Mouse (Mus musculus) intestine, postnatal 0 days (tissue): ENCODE measurements around the gene Pno1. TPM values are rescaled to one million over a fixed set of nuclear protein-coding genes. Genes with fewer than 3 reads are reported as not detected.
A peak's percentile ranks its signal among the peaks of the same experiment; 100 is the strongest.

Experiments used
- ATAC-seq: fragments of 200-750 bp; cut with Nextera tagmentation; 2 replicates; pipeline ENCODE4 v1.8.0; 2017; ENCODE audit warnings: mild to moderate bottlenecking, moderate TSS enrichment, moderate library complexity
- H3K27ac ChIP-seq: fragments of 300-500 bp; sonication (generic); 2 replicates; pipeline ENCODE4 v1.5.1; 2014; ENCODE audit warnings: mild to moderate bottlenecking, low read depth, low read length, moderate library complexity
- H3K27me3 ChIP-seq: fragments of 300-500 bp; sonication (generic); replicated peaks from 2 replicates; pipeline ENCODE4 v1.6.1; 2014; ENCODE audit warnings: low read length, mixed read lengths; ENCODE audit not compliant: control insufficient read depth, insufficient read depth
- H3K36me3 ChIP-seq: fragments of 300-500 bp; sonication (generic); 2 replicates; pipeline ENCODE4 v1.6.1; 2014; ENCODE audit warnings: mild to moderate bottlenecking, moderate library complexity; ENCODE audit not compliant: control insufficient read depth, insufficient read depth
- H3K4me1 ChIP-seq: fragments of 300-500 bp; sonication (generic); replicated peaks from 2 replicates; pipeline ENCODE4 v1.6.1; 2014; ENCODE audit warnings: antibody characterized with exemption, low read length, mixed read lengths; ENCODE audit not compliant: control insufficient read depth, insufficient read depth
- H3K4me2 ChIP-seq: fragments of 300-500 bp; sonication (generic); replicated peaks from 2 replicates; pipeline ENCODE4 v1.6.1; 2014; ENCODE audit warnings: low read depth, mild to moderate bottlenecking, moderate library complexity
- H3K4me3 ChIP-seq: fragments of 300-500 bp; sonication (generic); 2 replicates; pipeline ENCODE4 v1.5.1; 2014; ENCODE audit warnings: low read depth, low read length
- H3K9ac ChIP-seq: fragments of 300-500 bp; sonication (generic); 2 replicates; pipeline ENCODE4 v1.6.1; 2014; ENCODE audit warnings: mild to moderate bottlenecking, low read depth, low read length
- H3K9me3 ChIP-seq: fragments of 300-500 bp; sonication (generic); 2 replicates; pipeline ENCODE4 v1.6.1; 2016; ENCODE audit warnings: mixed run types; ENCODE audit not compliant: control insufficient read depth
- CTCF ChIP-seq: sonication (generic); IDR thresholded peaks from 2 replicates; pipeline ENCODE4 v1.5.1; 2016; ENCODE audit warnings: low read depth, mild to moderate bottlenecking, control low read depth, antibody characterized with exemption, moderate library complexity
- WGBS: fragments of 180-500 bp; shearing (Covaris S2); extraction: QIAGEN DNeasy Blood & Tissue Kit; methylation state at CpG from one replicate; pipeline ENCODE4 v1.1.7; 2014; 5-methylcytosine and 5-hydroxymethylcytosine counted together
- polyA plus RNA-seq: library from polyadenylated mRNA; unstranded; fragments of >200 nt; fragmentation: Nextera tagmentation; extraction: Ambion mirVana; gene quantifications from 2 replicates; pipeline ENCODE4 v1.2.1, GENCODE M21; 2015

Gene Pno1
- polyA plus RNA-seq, 1 experiment from 2014 or later, result 54.1 TPM

- H3K27me3 ChIP-seq, result no peaks in the 10 kb centered on the region
- no peaks in the 10 kb centered on the region for H3K9me3 ChIP-seq
- no peak overlapping the region for H3K4me3 ChIP-seq
- WGBS, result 88% methylated on average over 6 of the region's 6 CpGs
- H3K27ac ChIP-seq, result no peak overlapping the region
- no peak for TF ChIP-seq CTCF
- H3K9ac ChIP-seq, result no peak overlapping the region
- H3K4me2 ChIP-seq, result no peak overlapping the region
- no peak for ATAC-seq
- H3K4me1 ChIP-seq, result no peaks in the 10 kb centered on the region
- peaks cover 27% of the 10 kb centered on the region for H3K36me3 ChIP-seq
Observed at GRCm38 (mm10) chr11:17202481-17202880, 8.9 kb downstream of the Pno1 start.

GRCm38 (mm10) chr11:17200936-17201335 is 10.4 kb downstream of the Pno1 start:
- no peak for TF ChIP-seq CTCF
- Histone ChIP-seq H3K36me3 (peaks cover 39% of the 10 kb centered on the region), H3K9ac (no peak overlapping the region), H3K4me1 (no peaks in the 10 kb centered on the region), H3K9me3 (no peaks in the 10 kb centered on the region), H3K27me3 (no peaks in the 10 kb centered on the region), H3K4me3 (no peak overlapping the region), H3K4me2 (no peak overlapping the region), H3K27ac (no peak overlapping the region)
- WGBS, result 88% methylated on average over 4 of the region's 4 CpGs
- ATAC-seq, result no peak

- Histone ChIP-seq H3K4me2 (no peak overlapping the region), H3K27ac (no peak overlapping the region), H3K9me3 (no peaks in the 10 kb centered on the region), H3K27me3 (no peaks in the 10 kb centered on the region), H3K4me3 (no peak overlapping the region), H3K9ac (no peak overlapping the region), H3K4me1 (no peaks in the 10 kb centered on the region), H3K36me3 (peaks cover 48% of the 10 kb centered on the region)
- WGBS, result 82% methylated on average over 3 of the region's 3 CpGs
- no peak for ATAC-seq
- TF ChIP-seq CTCF, result no peak
Observed at GRCm38 (mm10) chr11:17199840-17200501, 11.4 kb downstream of the Pno1 start.

GRCm38 (mm10) chr11:17199170-17199569 is 12.2 kb downstream of the Pno1 start:
- TF ChIP-seq CTCF, result no peak
- ATAC-seq, result no peak
- no peak overlapping the region for H3K4me3 ChIP-seq
- peaks cover 51% of the 10 kb centered on the region for H3K36me3 ChIP-seq
- H3K4me2 ChIP-seq, result no peak overlapping the region
- H3K4me1 ChIP-seq, result no peaks in the 10 kb centered on the region
- H3K9ac ChIP-seq, result no peak overlapping the region
- no peak overlapping the region for H3K27ac ChIP-seq
- H3K27me3 ChIP-seq, result no peaks in the 10 kb centered on the region
- H3K9me3 ChIP-seq, result no peaks in the 10 kb centered on the region
- WGBS, result 85% methylated on average over 5 of the region's 5 CpGs

- Histone ChIP-seq H3K36me3 (peaks cover 25% of the 10 kb centered on the region), H3K27me3 (no peaks in the 10 kb centered on the region), H3K4me3 (no peak overlapping the region), H3K4me2 (no peak overlapping the region), H3K9ac (no peak overlapping the region), H3K4me1 (0 out of 2 replicates have a peak, but pooled peaks cover 4% of the 10 kb centered on the region), H3K9me3 (no peaks in the 10 kb centered on the region), H3K27ac (no peak overlapping the region; the same call in 1 of the 2 replicates)
- TF ChIP-seq CTCF, result peak; percentile 63
- ATAC-seq, result peak; percentile 77
- 70% methylated on average over 9 of the region's 9 CpGs for WGBS
Observed at GRCm38 (mm10) chr11:17192151-17192844, 19.1 kb downstream of the Pno1 start.

- 0 out of 2 replicates have a peak, but pooled peaks cover 4% of the 10 kb centered on the region for H3K4me1 ChIP-seq
- no peak for TF ChIP-seq CTCF
- no peaks in the 10 kb centered on the region for H3K9me3 ChIP-seq
- no peaks in the 10 kb centered on the region for H3K36me3 ChIP-seq
- WGBS, result 83% methylated on average over 3 of the region's 3 CpGs
- no peak overlapping the region for H3K9ac ChIP-seq
- H3K4me2 ChIP-seq, result no peak overlapping the region
- H3K27ac ChIP-seq, result no peak overlapping the region
- no peaks in the 10 kb centered on the region for H3K27me3 ChIP-seq
- no peak overlapping the region for H3K4me3 ChIP-seq
- ATAC-seq, result no peak
Observed at GRCm38 (mm10) chr11:17188786-17189185, 22.6 kb downstream of the Pno1 start.
